Mouse (Mus musculus): ENCODE data around the gene Ncor2. TPM values are rescaled to one million over a fixed set of nuclear protein-coding genes. Genes with fewer than 3 reads are reported as not detected.

Gene Ncor2
- total RNA-seq, 4 experiments from 2014 or later: 81.6 to 92.4 (median 84.5) TPM

GRCm38 (mm10) chr5:125127920-125128319, 51.1 kb downstream of the Ncor2 start:
- no peak for DNase-seq (ENCODE audit: low spot score)

GRCm38 (mm10) chr5:125127426-125127825, 51.6 kb downstream of the Ncor2 start:
- no peak for DNase-seq (ENCODE audit: low spot score)

GRCm38 (mm10) chr5:125125966-125126464, 53.0 kb downstream of the Ncor2 start:
- DNase-seq (ENCODE audit: low spot score): no peak

- peak; percentile 66 for DNase-seq (ENCODE audit: low spot score)
These were observed 53.8 kb downstream of the Ncor2 start for GRCm38 (mm10) chr5:125125219-125125618.

- DNase-seq (ENCODE audit: low spot score): no peak
These were observed 55.0 kb downstream of the Ncor2 start for GRCm38 (mm10) chr5:125124002-125124401.

DNA sequence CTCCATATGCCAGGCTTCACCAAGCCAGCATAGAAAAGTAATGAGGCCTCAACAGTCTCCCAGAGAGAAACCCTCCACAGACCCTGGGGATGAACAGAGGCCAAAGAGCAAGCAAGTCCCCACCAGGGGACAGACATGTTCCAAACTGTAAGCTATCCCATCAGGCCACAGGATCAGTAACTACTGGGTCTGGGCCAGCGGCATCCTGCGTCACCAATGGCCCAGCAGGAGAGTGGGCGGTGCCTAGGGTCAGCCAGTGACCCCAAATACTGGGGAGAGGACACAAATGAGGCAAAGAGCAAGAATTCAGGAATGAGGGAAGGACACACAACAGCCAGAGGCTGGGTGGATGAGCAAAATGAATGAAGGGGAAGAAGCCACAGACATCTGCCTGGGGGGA, 55.8 kb downstream of the Ncor2 start:
- peak; percentile 40 for DNase-seq (ENCODE audit: low spot score)

DNA sequence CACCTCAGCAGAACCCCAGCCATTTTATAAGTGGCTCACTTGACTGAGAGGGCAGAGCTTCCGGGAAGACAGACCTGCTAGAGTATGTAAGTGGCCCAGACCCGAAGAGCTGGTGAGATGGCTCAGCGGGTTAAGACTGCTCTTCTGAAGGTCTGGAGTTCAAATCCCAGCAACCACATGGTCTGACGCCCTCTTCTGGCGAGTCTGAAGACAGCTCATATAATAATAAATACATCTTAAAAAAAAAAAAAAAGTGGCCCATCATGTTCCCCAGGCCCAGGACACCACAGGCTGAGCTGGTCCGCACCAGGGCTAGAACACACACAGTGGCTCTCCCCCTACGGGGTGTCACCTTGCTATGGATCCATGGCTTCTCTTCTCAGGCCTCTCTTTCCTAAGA, 56.5 kb downstream of the Ncor2 start:
- DNase-seq (ENCODE audit: low spot score): no peak

GRCm38 (mm10) chr5:125122049-125122448, 57.0 kb downstream of the Ncor2 start:
- DNase-seq (ENCODE audit: low spot score): peak; percentile 41

DNA sequence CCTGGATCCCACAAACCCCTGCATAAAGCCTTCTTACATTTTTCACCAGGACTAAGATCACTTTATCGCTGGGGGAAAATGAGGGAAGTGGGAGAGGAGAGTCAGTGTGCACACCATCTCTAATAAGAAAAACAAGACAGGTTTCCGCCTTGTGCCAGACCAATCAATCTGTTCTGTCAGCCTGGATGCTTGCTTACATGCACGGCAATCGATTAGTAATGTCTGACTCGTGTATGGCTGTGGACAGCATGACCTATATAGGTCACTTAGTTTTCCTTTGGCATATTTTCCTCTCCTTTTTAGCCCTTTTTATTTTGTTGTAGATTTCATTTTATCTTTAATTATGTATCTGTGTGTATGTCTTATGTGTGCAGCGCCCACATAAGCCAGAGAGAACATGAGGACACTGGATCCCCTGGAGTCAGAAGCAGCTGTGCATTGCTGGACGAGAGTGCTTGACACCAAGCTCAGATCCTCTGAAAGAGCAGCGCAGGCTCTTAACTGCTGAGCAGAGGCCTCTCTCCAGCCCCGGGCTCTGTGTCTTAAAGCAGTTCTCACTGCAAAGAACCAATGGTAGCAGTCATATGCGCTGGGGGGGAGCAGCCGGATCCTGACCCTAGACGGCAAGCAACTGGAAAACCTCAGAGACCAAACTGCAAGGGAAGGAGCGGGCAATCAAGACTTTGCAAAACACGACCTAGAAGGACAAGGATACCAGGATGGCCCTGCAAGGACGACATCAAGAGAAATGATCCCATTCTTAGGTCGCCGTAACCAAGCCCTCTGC, 58.3 kb downstream of the Ncor2 start:
- no peak for DNase-seq (ENCODE audit: low spot score)

GRCm38 (mm10) chr5:125117238-125117637, 61.8 kb downstream of the Ncor2 start:
- DNase-seq (ENCODE audit: low spot score): no peak

- no peak for DNase-seq (ENCODE audit: low spot score)
These were observed 66.0 kb downstream of the Ncor2 start for GRCm38 (mm10) chr5:125113029-125113428.

GRCm38 (mm10) chr5:125112588-125112987, 66.4 kb downstream of the Ncor2 start:
- no peak for DNase-seq (ENCODE audit: low spot score)

- peak; percentile 56 for DNase-seq (ENCODE audit: low spot score)
These were observed 67.9 kb downstream of the Ncor2 start for GRCm38 (mm10) chr5:125111137-125111536.

- DNase-seq (ENCODE audit: low spot score): no peak
These were observed 68.3 kb downstream of the Ncor2 start for GRCm38 (mm10) chr5:125110722-125111121.

GRCm38 (mm10) chr5:125110196-125110595, 68.8 kb downstream of the Ncor2 start:
- no peak for DNase-seq (ENCODE audit: low spot score)

DNA sequence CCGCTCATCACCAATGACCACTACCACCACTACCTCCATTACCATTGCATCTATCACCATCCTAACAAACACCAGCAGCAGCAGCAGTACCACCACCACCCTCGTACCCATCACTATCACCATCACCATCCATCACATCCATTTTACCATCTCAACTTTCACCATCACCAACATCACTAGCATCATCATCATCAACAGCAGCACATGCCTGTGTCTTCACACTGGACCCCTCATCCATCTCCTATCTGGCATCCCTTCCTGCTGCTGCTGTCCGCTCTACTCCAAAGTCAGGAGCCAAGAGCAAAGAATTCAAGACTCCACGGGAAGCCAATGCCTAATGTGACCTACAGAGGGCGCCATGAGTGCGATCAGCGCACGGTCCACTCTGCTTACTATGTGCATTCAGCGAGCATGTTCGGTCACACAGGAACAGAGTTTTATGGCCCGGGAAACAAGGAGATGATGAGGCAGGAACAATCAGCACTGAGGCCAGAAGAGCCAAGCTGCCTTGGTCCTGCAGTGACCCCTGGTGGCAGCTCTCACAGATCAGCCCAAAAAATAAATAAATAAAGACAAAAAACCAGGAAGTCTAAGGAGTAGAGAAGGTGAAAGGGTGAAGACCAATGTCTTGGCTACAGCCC, 71.9 kb downstream of the Ncor2 start:
- peak; percentile 68 for DNase-seq (ENCODE audit: low spot score)

GRCm38 (mm10) chr5:125106191-125106590, 72.8 kb downstream of the Ncor2 start:
- DNase-seq (ENCODE audit: low spot score): peak; percentile 62

GRCm38 (mm10) chr5:125104841-125105240, 74.2 kb downstream of the Ncor2 start:
- no peak for DNase-seq (ENCODE audit: low spot score)

GRCm38 (mm10) chr5:125103396-125103795, 75.6 kb downstream of the Ncor2 start:
- DNase-seq (ENCODE audit: low spot score): no peak

DNA sequence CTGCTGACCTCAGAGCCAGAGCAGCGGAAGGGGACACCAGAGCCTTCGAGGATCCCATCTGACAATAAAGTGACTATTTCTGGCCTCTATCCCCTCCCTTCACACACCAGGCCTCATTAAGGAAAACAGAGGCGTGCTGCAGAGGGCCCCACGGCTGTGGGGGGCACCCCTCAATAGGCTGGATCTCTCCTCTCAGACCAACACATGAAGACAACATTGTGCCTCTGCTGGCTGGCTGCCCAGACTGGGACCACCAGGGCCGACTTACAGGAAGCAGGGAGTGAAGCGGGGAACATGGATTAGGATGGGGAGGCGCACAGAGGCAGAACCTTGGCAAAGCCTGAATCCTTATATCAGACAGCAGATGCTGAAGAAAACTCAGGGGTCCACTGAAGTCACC, 76.1 kb downstream of the Ncor2 start:
- DNase-seq (ENCODE audit: low spot score): no peak

DNA sequence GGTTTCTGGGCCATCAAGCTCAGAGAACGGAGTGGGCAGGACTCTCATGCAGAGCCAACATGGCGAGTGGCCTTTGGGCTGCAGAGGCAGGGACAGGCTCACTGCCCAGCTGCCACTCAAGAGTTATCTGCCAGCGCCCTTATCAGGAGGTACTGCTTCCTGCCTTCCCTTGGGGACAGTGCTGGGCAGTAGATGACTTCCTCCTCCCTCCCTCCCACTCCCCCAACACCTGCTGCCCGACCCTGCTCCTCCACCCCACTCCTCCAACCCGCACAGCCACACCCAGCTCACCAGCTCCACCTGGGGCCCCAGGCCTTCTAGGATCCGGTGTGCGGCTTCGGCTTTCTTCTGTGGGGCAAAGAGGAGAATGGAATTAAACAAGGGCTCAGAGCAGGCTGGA, 76.7 kb downstream of the Ncor2 start:
- DNase-seq (ENCODE audit: low spot score): no peak

DNA sequence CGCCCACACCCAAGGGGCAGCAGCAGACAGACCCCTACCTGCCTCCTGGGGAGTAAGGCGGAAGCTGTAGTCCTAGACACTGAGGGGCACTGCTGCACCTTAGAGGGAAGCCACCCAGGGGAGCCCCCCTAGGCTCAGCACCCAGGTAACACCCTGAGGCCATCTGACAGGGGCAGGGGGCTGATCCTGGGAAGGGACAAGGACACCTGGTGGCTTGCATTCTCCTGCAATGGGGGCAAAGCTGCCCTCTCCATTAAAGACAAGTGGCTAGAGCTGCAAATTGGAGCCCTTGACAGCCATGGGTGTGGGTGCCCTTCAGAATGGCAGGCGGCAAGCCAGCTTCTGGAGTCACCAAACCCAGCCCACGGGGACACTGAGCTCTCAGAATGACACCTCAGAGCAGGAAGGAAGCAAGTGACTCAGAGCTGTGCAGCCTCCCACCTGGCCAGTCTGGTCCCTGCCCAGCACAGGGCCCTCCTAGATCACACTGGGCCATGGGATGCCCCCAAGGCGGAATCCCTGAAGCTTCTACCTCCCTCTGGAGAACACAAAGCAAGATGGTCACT, 79.2 kb downstream of the Ncor2 start:
- DNase-seq (ENCODE audit: low spot score): no peak

- no peak for DNase-seq (ENCODE audit: low spot score)
These were observed 80.3 kb downstream of the Ncor2 start for GRCm38 (mm10) chr5:125098692-125099091.
